Mouse (Mus musculus) heart, embryonic 12.5 days (tissue): ENCODE data around the gene Vmn1r1. TPM values are rescaled to one million over a fixed set of nuclear protein-coding genes. Genes with fewer than 3 reads are reported as not detected.

Experiments
- ATAC-seq: fragments of 200-750 bp; cut with Nextera tagmentation; 2 replicates; pipeline ENCODE4 v1.8.0; 2017; ENCODE audit warnings: moderate TSS enrichment, moderate library complexity; ENCODE audit not compliant: insufficient number of reproducible peaks, low FRiP score
- H3K27ac ChIP-seq: fragments of 300-500 bp; sonication (generic); 2 replicates; pipeline ENCODE4 v1.5.1; 2016; ENCODE audit warnings: mild to moderate bottlenecking, moderate library complexity; ENCODE audit not compliant: poor library complexity, severe bottlenecking
- H3K27me3 ChIP-seq: fragments of 300-500 bp; sonication (generic); replicated peaks from 2 replicates; pipeline ENCODE4 v1.6.1; 2016; ENCODE audit warnings: mild to moderate bottlenecking, moderate library complexity
- H3K36me3 ChIP-seq: fragments of 300-500 bp; sonication (generic); 2 replicates; pipeline ENCODE4 v1.6.1; 2016; ENCODE audit warnings: mild to moderate bottlenecking, moderate library complexity
- H3K4me1 ChIP-seq: fragments of 300-500 bp; sonication (generic); replicated peaks from 2 replicates; pipeline ENCODE4 v1.6.1; 2016; ENCODE audit warnings: mild to moderate bottlenecking
- H3K4me2 ChIP-seq: fragments of 300-500 bp; sonication (generic); 2 replicates; pipeline ENCODE4 v1.6.1; 2016; ENCODE audit warnings: mild to moderate bottlenecking, moderate library complexity
- H3K4me3 ChIP-seq: fragments of 300-500 bp; sonication (generic); 2 replicates; pipeline ENCODE4 v1.5.1; 2016; ENCODE audit warnings: mild to moderate bottlenecking
- H3K9ac ChIP-seq: fragments of 300-500 bp; sonication (generic); 2 replicates; pipeline ENCODE4 v1.6.1; 2016; ENCODE audit warnings: mild to moderate bottlenecking, moderate library complexity
- H3K9me3 ChIP-seq: fragments of 300-500 bp; sonication (generic); replicated peaks from 2 replicates; pipeline ENCODE4 v1.6.1; 2016; ENCODE audit warnings: mild to moderate bottlenecking, moderate library complexity
- WGBS: fragments of 180-500 bp; shearing (Covaris S2); methylation state at CpG from one replicate; pipeline ENCODE4 v1.1.7; 2016; 5-methylcytosine and 5-hydroxymethylcytosine counted together
- polyA plus RNA-seq: library from polyadenylated mRNA; unstranded; fragments of >200 nt; fragmentation: Nextera tagmentation; extraction: Ambion mirVana; gene quantifications from 2 replicates; pipeline ENCODE4 v1.2.1, GENCODE M21; 2016

The Vmn1r1 gene
- polyA plus RNA-seq, 1 experiment from 2014 or later: not detected

DNA sequence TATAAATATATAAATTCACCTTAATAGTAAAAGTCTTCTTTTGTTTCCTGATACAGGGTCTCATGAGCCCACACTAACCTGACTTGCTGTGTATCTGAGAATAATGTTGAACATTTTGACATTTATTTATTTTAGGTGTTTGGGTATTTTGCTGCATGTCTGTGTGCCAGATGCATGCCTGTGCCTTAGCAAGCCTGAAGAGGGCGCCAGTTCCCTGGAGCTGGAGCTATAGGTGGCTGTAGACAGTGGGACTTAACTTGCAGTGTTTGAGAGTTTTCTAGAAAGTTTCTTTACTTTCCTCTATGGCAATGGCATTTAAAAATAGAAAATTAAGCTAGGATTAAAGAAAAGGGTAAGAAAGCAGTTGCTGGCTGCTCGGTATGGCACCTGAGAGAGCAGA, 33.5 kb downstream of the Vmn1r1 start:
- H3K4me3 ChIP-seq: no peak overlapping the region
- peaks cover 11% of the 10 kb centered on the region for H3K4me1 ChIP-seq
- 58% methylated on average over 2 of the region's 2 CpGs for WGBS
- H3K4me2 ChIP-seq: no peak overlapping the region
- H3K36me3 ChIP-seq: peaks cover 43% of the 10 kb centered on the region
- H3K9ac ChIP-seq: no peak overlapping the region
- ATAC-seq: no peak
- no peak overlapping the region for H3K27ac ChIP-seq
- 0 out of 2 replicates have a peak, but pooled peaks cover 3% of the 10 kb centered on the region for H3K27me3 ChIP-seq
- no peaks in the 10 kb centered on the region for H3K9me3 ChIP-seq

- H3K4me2 ChIP-seq: peak overlapping the region; percentile 77
- H3K9me3 ChIP-seq: no peaks in the 10 kb centered on the region
- under 1% methylated on average over 33 of the region's 33 CpGs for WGBS
- H3K27ac ChIP-seq: peak overlapping the region; percentile 81
- H3K4me3 ChIP-seq: peak overlapping the region; percentile 96
- peaks cover 19% of the 10 kb centered on the region for H3K4me1 ChIP-seq
- H3K27me3 ChIP-seq: no peaks in the 10 kb centered on the region
- ATAC-seq: peak; percentile 95
- H3K36me3 ChIP-seq: peaks cover 27% of the 10 kb centered on the region
- peak overlapping the region; percentile 87 for H3K9ac ChIP-seq
Observed at GRCm38 (mm10) chr1:182124924-182125368, 39.3 kb downstream of the Vmn1r1 start.

GRCm38 (mm10) chr1:182124506-182124905, 39.8 kb downstream of the Vmn1r1 start, which contains the start of gene Srp9:
Srp9 (plus strand) TSS chr1:182124737.
- 1% methylated on average over 37 of the region's 37 CpGs for WGBS
- ATAC-seq: peak; percentile 99
- Histone ChIP-seq H3K27me3 (no peaks in the 10 kb centered on the region), H3K4me1 (peaks cover 19% of the 10 kb centered on the region), H3K9ac (peak within 1 kb of the TSS; percentile 87), H3K4me2 (peak within 1 kb of the TSS; percentile 77), H3K36me3 (peaks cover 23% of the 10 kb centered on the region), H3K4me3 (peak within 1 kb of the TSS; percentile 96), H3K9me3 (no peaks in the 10 kb centered on the region), H3K27ac (peak within 1 kb of the TSS; percentile 81)

- H3K9me3 ChIP-seq: no peaks in the 10 kb centered on the region
- no peak overlapping the region for H3K27ac ChIP-seq
- no peak overlapping the region for H3K9ac ChIP-seq
- peaks cover 19% of the 10 kb centered on the region for H3K4me1 ChIP-seq
- H3K36me3 ChIP-seq: peaks cover 4% of the 10 kb centered on the region; the same call in 1 of the 2 replicates
- no peak overlapping the region for H3K4me3 ChIP-seq
- 78% methylated on average over 4 of the region's 4 CpGs for WGBS
- H3K4me2 ChIP-seq: no peak overlapping the region
- no peaks in the 10 kb centered on the region for H3K27me3 ChIP-seq
- no peak for ATAC-seq
Observed at GRCm38 (mm10) chr1:182122413-182122812, 41.9 kb downstream of the Vmn1r1 start.

DNA sequence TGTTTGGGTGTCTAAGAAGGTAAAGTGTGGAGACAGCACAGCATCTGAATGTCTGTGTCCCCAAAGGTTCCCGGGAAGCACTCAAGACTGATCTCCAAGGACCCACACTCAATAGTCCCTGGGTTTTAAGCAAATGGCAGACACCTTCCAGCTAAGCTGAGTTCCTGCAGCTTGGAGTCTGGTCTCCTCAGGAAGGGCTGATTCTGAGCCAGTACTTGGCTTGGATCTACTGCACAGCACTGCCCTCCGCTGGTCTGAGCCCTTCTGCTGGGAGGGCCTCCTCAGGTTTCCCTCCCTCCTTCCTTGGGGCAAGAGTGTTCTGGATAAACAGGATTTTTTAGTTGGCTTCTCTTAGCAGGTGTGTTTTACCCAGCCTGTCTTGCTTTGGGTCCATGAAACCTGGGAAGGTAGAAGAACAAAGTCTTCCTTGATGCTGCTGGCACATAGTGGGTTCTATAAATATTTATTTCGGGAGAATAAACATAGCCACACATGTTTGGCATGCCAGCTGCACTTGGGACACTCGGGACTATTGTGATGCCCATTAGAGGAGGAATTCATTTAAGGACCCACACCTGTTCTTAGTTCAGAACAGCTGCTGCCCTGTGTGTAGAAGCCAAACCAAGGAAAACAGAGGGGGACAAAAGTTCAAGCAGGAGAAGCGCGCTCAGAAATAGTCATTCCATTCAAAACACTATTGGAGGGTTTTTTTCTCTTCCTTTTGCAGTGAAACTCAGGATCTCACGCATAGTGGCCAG, 48.5 kb downstream of the Vmn1r1 start:
- Histone ChIP-seq H3K4me1 (peaks cover 28% of the 10 kb centered on the region), H3K4me3 (no peak overlapping the region), H3K4me2 (no peak overlapping the region), H3K27ac (no peak overlapping the region), H3K9me3 (no peaks in the 10 kb centered on the region), H3K9ac (no peak overlapping the region), H3K36me3 (no peaks in the 10 kb centered on the region), H3K27me3 (no peaks in the 10 kb centered on the region)
- ATAC-seq: no peak
- WGBS: 54% methylated on average over 7 of the region's 7 CpGs

GRCm38 (mm10) chr1:182115197-182115596, 49.1 kb downstream of the Vmn1r1 start:
- no peak overlapping the region for H3K4me2 ChIP-seq
- no peak for ATAC-seq

DNA sequence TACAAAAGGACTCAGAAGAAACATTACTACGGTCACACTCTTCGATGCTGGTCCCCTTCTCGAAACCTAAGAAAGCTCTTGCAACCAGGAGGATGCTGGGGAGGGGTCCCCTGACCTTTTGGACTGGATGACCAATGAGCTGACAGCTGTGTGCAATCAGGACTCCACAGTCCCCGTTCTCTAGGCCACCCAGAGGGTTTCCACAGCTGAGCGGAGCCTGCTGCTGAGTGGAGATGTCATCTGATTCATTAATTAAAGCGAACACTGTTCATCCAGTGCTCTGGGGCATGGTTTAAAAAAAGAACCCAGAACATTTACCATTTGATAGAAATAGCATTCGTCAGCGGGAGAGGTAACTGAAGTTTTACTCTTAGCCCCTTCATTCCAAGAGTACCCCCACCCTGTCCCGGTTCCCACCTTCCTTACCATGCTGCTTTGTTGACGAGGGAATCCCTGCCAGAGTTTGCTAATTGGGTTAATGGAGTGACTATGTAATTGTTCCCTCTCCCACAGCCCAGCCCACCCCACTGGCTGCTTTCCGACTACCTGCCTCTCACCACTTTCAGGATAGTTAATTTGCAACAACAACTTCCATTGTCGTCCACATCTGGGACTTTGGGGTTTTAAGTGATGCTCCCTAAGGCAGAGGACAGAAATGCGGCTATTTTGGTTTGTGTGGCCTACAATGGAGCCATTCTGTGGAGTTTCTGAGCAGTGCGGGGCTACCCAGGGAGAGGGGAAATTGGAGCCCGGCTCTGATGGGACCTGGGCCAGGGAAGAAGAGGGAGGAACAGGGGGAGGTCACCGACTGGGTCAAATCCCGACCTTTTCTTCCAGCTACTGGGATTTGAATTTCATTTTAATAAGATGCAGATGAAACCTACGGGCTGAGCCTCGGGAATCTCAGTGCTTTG, 50.4 kb downstream of the Vmn1r1 start:
- H3K9ac ChIP-seq: no peak overlapping the region
- peaks cover 39% of the 10 kb centered on the region for H3K4me1 ChIP-seq
- H3K4me2 ChIP-seq: no peak overlapping the region
- no peak overlapping the region for H3K4me3 ChIP-seq
- H3K36me3 ChIP-seq: no peaks in the 10 kb centered on the region
- no peaks in the 10 kb centered on the region for H3K9me3 ChIP-seq
- ATAC-seq: no peak
- H3K27me3 ChIP-seq: no peaks in the 10 kb centered on the region
- 51% methylated on average over 19 of the region's 19 CpGs for WGBS
- H3K27ac ChIP-seq: no peak overlapping the region

More at GRCm38 (mm10) chr1:182115197-182115596, 49.1 kb downstream of the Vmn1r1 start:
- Histone ChIP-seq H3K4me3 (no peak overlapping the region), H3K36me3 (no peaks in the 10 kb centered on the region), H3K9ac (no peak overlapping the region), H3K27ac (no peak overlapping the region), H3K27me3 (no peaks in the 10 kb centered on the region), H3K9me3 (no peaks in the 10 kb centered on the region), H3K4me1 (peaks cover 34% of the 10 kb centered on the region)
- WGBS: 19% methylated on average over 5 of the region's 5 CpGs

DNA sequence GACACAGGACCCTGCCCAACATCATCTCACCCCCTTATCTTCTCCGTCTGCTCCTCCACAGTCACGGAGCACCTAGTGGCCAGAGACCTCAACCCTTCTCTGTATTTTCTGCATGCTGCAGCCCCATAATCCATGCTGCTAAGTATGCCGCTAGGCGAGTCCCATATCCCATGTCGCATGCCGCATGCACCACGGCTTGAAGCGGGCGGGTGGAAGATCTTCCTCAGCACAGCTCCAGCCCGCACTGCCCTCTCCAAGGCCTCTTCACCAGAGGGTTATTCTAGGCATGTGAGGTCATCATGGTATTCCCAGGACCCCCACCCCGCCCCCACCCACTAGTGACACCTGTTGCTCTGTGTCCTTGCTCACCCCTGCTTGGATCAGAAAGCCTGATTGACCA, 51.2 kb downstream of the Vmn1r1 start:
- Histone ChIP-seq H3K27ac (no peak overlapping the region), H3K4me3 (no peak overlapping the region), H3K36me3 (no peaks in the 10 kb centered on the region), H3K4me2 (no peak overlapping the region), H3K27me3 (no peaks in the 10 kb centered on the region), H3K9me3 (no peaks in the 10 kb centered on the region), H3K4me1 (peaks cover 46% of the 10 kb centered on the region), H3K9ac (no peak overlapping the region)
- 74% methylated on average over 11 of the region's 11 CpGs for WGBS
- ATAC-seq: no peak

GRCm38 (mm10) chr1:182112385-182112784, 51.9 kb downstream of the Vmn1r1 start:
- Histone ChIP-seq H3K27ac (no peak overlapping the region), H3K4me3 (no peak overlapping the region), H3K9me3 (no peaks in the 10 kb centered on the region), H3K9ac (no peak overlapping the region), H3K36me3 (no peaks in the 10 kb centered on the region), H3K4me2 (no peak overlapping the region), H3K4me1 (peaks cover 50% of the 10 kb centered on the region), H3K27me3 (no peaks in the 10 kb centered on the region)
- whole genome bisulfite sequencing: 81% methylated on average over 15 of the region's 15 CpGs
- ATAC-seq: no peak

DNA sequence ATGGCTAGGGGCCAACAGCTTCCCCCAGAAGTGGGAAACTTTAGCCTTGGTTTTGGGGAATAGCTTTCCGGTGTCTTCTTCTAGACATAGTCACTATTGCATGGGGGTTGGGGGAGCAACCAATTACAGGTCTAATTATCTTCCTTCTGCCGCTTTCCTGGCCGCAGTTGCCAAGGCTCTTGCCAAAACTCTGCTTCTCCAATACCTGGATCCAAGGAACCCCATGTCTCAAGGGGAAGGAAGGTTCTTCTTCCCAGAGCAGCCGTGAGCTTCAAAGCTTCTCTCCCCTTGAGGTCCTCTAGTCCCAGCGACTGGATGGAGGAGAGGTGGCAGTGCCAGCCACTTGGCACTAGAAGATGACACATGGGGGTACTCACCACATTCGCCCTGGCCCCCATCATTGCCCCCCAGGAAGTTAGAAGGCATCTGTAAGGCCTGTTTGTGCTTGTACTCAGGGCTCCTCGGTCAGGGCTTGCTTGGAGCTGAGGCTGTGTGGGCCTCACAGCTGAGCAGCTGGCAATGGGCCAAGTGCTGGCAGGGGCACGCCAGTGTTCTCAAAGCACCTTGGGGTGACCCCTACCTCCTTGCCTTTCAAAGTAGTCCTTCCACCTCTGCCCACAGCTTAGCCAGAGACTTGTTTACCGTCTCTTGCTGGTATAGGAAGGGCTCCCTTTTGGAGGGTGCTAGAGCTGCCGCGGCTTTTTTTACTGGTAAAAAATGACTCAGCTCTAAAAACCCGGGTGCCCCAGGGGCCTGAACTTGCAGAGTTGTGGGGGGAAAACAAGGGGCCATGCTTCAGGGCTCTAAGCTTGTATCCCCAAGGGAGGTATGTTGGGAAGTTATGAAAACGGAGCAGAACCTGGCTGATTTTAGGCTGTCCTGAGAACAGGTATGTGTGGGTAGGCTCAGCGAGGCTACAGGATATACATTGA, 52.6 kb downstream of the Vmn1r1 start:
- peak; percentile 54; the same call in 1 of the 2 replicates for ATAC-seq
- Histone ChIP-seq H3K36me3 (no peaks in the 10 kb centered on the region), H3K9ac (0 out of 2 replicates have a peak overlapping the region, but pooled peaks have one; percentile 13), H3K9me3 (no peaks in the 10 kb centered on the region), H3K4me3 (no peak overlapping the region), H3K27me3 (no peaks in the 10 kb centered on the region), H3K4me2 (no peak overlapping the region), H3K27ac (no peak overlapping the region), H3K4me1 (peaks cover 53% of the 10 kb centered on the region)
- 66% methylated on average over 14 of the region's 14 CpGs for WGBS
